ENCODE assay signal across 16 mouse cellular contexts in the genomic region with DNA sequence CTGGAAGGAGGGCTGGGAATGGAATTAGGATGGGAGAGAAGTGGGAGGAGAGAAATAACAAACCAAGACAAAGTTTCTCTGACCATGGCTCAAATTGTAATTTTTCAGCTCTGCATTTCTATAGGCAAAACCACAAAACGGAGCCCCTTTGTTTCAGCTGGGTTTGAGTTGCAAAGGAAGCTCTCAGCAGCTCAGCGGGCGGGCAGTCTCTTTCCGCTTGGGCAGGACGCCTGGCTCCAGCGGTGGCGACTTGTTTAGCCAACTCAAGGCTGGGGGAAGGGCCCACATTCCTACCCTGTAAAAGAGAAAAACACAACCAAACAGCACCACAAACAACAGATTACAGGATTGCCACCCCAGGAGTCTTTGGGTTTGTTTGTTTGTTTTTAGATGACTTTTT.
DNase-seq lines count a peak whose midpoint lies in the region; ATAC-seq lines count a peak whose summit lies in the region.
"Had no signal": no experiment of that assay in that cellular context is flagged by ENCODE, and none has a peak within 500 bp of the region (broad histone marks: within the 10 kb centered on the region; RNA-seq: fewer than 3 reads in every experiment).

No protein-coding gene starts in this region.

- no peaks in the 10 kb centered on the region for H3K4me1 ChIP-seq in embryonic facial prominence, embryonic 11.5 days (ENCODE audit: control insufficient read depth, insufficient read depth, low read length)
- H3K4me1 ChIP-seq in embryonic facial prominence, embryonic 10.5 days = 0 out of 2 replicates have a peak, but pooled peaks cover 3% of the 10 kb centered on the region
- H3K4me1 ChIP-seq: embryonic facial prominence, embryonic 12.5 days had no signal

- H3K4me2 ChIP-seq in embryonic facial prominence, embryonic 11.5 days (ENCODE audit: low read depth, low read length) = no peak overlapping the region
- H3K4me2 ChIP-seq: embryonic facial prominence, embryonic 12.5 days; forebrain, embryonic 13.5 days; liver, embryonic 13.5 days had no signal

- no peak overlapping the region for H3K27ac ChIP-seq in embryonic facial prominence, embryonic 11.5 days (replicated peaks; ENCODE audit: low read depth, low read length)
- H3K27ac ChIP-seq in embryonic facial prominence, embryonic 10.5 days (replicated peaks) = no peak overlapping the region
- H3K27ac ChIP-seq: embryonic facial prominence, embryonic 12.5 days; forebrain, embryonic 13.5 days; liver, embryonic 13.5 days had no signal

- DNase-seq in embryonic facial prominence, embryonic 11.5 days (ENCODE audit: low spot score) = peak; percentile 8
- DNase-seq in embryonic facial prominence, embryonic 10.5 days (ENCODE audit: low spot score) = no peak
- DNase-seq in kidney, postnatal 10 days = peak; percentile 44
- DNase-seq in kidney, adult 18-20 months = no peak
- DNase-seq in thymus, postnatal 4 days = peak; percentile 24
- no peak for DNase-seq in thymus, postnatal 10 days (ENCODE audit: low spot score in 2 of 2)
- DNase-seq in B cell, adult 2 months = no peak
- DNase-seq in urinary bladder, postnatal 14 days (ENCODE audit: low spot score) = no peak
- DNase-seq: cerebellum, adult 11 months; gastrocnemius, postnatal 25 days; liver, embryonic 13.5 days; right cerebral cortex, adult 18-20 months; thymus, postnatal 14 days had no signal

- no peaks in the 10 kb centered on the region for H3K27me3 ChIP-seq in embryonic facial prominence, embryonic 11.5 days (ENCODE audit: control insufficient read depth, insufficient read depth, low read length)
- peaks cover 48% of the 10 kb centered on the region for H3K27me3 ChIP-seq in embryonic facial prominence, embryonic 10.5 days (replicated peaks; ENCODE audit: low read depth, poor library complexity, severe bottlenecking)
- H3K27me3 ChIP-seq: embryonic facial prominence, embryonic 12.5 days; forebrain, embryonic 13.5 days; liver, embryonic 13.5 days had no signal

- no peaks in the 10 kb centered on the region for H3K9me3 ChIP-seq in embryonic facial prominence, embryonic 11.5 days (replicated peaks; ENCODE audit: control insufficient read depth, low read length)
- H3K9me3 ChIP-seq in embryonic facial prominence, embryonic 10.5 days = no peaks in the 10 kb centered on the region
- H3K9me3 ChIP-seq: embryonic facial prominence, embryonic 12.5 days; forebrain, embryonic 13.5 days; liver, embryonic 13.5 days had no signal

- H3K4me3 ChIP-seq in embryonic facial prominence, embryonic 11.5 days (ENCODE audit: low read depth, low read length) = no peak overlapping the region
- H3K4me3 ChIP-seq in embryonic facial prominence, embryonic 10.5 days = no peak overlapping the region
- H3K4me3 ChIP-seq: embryonic facial prominence, embryonic 12.5 days; forebrain, embryonic 13.5 days; liver, embryonic 13.5 days had no signal

- 15% methylated on average over 7 of the region's 7 CpGs for WGBS in embryonic facial prominence, embryonic 11.5 days
- WGBS in embryonic facial prominence, embryonic 10.5 days = 25% methylated on average over 7 of the region's 7 CpGs

- no peak overlapping the region for H3K9ac ChIP-seq in embryonic facial prominence, embryonic 11.5 days (replicated peaks; ENCODE audit: low read length)
- H3K9ac ChIP-seq: embryonic facial prominence, embryonic 12.5 days; forebrain, embryonic 13.5 days; liver, embryonic 13.5 days had no signal

- H3K36me3 ChIP-seq in embryonic facial prominence, embryonic 11.5 days (replicated peaks; ENCODE audit: control insufficient read depth, insufficient read depth, low read depth, low read length) = no peaks in the 10 kb centered on the region
- H3K36me3 ChIP-seq in embryonic facial prominence, embryonic 10.5 days (replicated peaks) = no peaks in the 10 kb centered on the region
- H3K36me3 ChIP-seq: embryonic facial prominence, embryonic 12.5 days; liver, embryonic 13.5 days had no signal

- ATAC-seq in embryonic facial prominence, embryonic 11.5 days (replicated peaks; ENCODE audit: insufficient number of reproducible peaks, low FRiP score, low TSS enrichment, low read depth) = no peak
- ATAC-seq: forebrain, embryonic 13.5 days; inflammation-experienced regulatory T-cells, adult 6 months had no signal

Comparison
In these comparisons a context has a peak if more than half of its experiments do, and no peak if none do; other contexts are left out.
1. DNase-seq: peak in embryonic facial prominence, embryonic 11.5 days (single experiment), kidney, postnatal 10 days (single experiment) and thymus, postnatal 4 days (single experiment); none in embryonic facial prominence, embryonic 10.5 days (single experiment), kidney, adult 18-20 months (single experiment), thymus, postnatal 10 days (0 of 2), B cell, adult 2 months (0 of 2) and urinary bladder, postnatal 14 days (single experiment).